Mouse (Mus musculus): ENCODE data around the gene Xpnpep1.

Xpnpep1 gene

GRCm38 (mm10) chr19:53040164-53041132, at the start of gene Xpnpep1:
Xpnpep1 (minus strand) TSS chr19:53040214.
- no peak for DNase-seq

- no peak for DNase-seq
Measured at GRCm38 (mm10) chr19:53087268-53088143, 47.5 kb upstream of the Xpnpep1 start.

- DNase-seq, result no peak
Measured at GRCm38 (mm10) chr19:53086861-53087260, 46.8 kb upstream of the Xpnpep1 start.

- DNase-seq, result peak; percentile 45
Measured at GRCm38 (mm10) chr19:53084735-53085134, 44.7 kb upstream of the Xpnpep1 start.

GRCm38 (mm10) chr19:53082862-53083261, 42.8 kb upstream of the Xpnpep1 start:
- no peak for DNase-seq

- DNase-seq, result no peak
Measured at GRCm38 (mm10) chr19:53081339-53081738, 41.3 kb upstream of the Xpnpep1 start.

- peak; percentile 51 for DNase-seq
Measured at GRCm38 (mm10) chr19:53080921-53081320, 40.9 kb upstream of the Xpnpep1 start.

GRCm38 (mm10) chr19:53080487-53080886, 40.5 kb upstream of the Xpnpep1 start:
- DNase-seq, result no peak

GRCm38 (mm10) chr19:53080026-53080425, 40.0 kb upstream of the Xpnpep1 start:
- DNase-seq, result peak; percentile 53

- no peak for DNase-seq
Measured at GRCm38 (mm10) chr19:53078271-53079085, 38.5 kb upstream of the Xpnpep1 start.

GRCm38 (mm10) chr19:53077278-53077677, 37.3 kb upstream of the Xpnpep1 start:
- no peak for DNase-seq

- peak; percentile 67 for DNase-seq
Measured at GRCm38 (mm10) chr19:53076238-53076981, 36.4 kb upstream of the Xpnpep1 start.

GRCm38 (mm10) chr19:53075896-53076237, 35.9 kb upstream of the Xpnpep1 start:
- no peak for DNase-seq

GRCm38 (mm10) chr19:53074899-53075722, 35.1 kb upstream of the Xpnpep1 start:
- peak; percentile 59 for DNase-seq

GRCm38 (mm10) chr19:53073521-53073920, 33.5 kb upstream of the Xpnpep1 start:
- no peak for DNase-seq

- no peak for DNase-seq
Measured at GRCm38 (mm10) chr19:53072406-53072805, 32.4 kb upstream of the Xpnpep1 start.

GRCm38 (mm10) chr19:53071651-53072050, 31.6 kb upstream of the Xpnpep1 start:
- no peak for DNase-seq

- DNase-seq, result no peak
Measured at GRCm38 (mm10) chr19:53070870-53071269, 30.9 kb upstream of the Xpnpep1 start.

GRCm38 (mm10) chr19:53069451-53069850, 29.4 kb upstream of the Xpnpep1 start:
- no peak for DNase-seq

- peak; percentile 48 for DNase-seq
Measured at GRCm38 (mm10) chr19:53066934-53067333, 26.9 kb upstream of the Xpnpep1 start.

- DNase-seq, result no peak
Measured at GRCm38 (mm10) chr19:53066531-53066930, 26.5 kb upstream of the Xpnpep1 start.
